Mouse (Mus musculus): ENCODE measurements around the gene Agtr1a.

- TF ChIP-seq CTCF (IDR thresholded peaks at IDR 0.05; ENCODE audit: low read depth, low read length) (no peak), POLR2A (IDR thresholded peaks at IDR 0.05; ENCODE audit: extremely low read depth, insufficient read depth, low read length) (no peak)
Measured at GRCm38 (mm10) chr13:30345427-30345913, 9.2 kb downstream of the Agtr1a start.
